Mouse (Mus musculus): Measurements from ENCODE around the gene Paf1. TPM values are rescaled to one million over a fixed set of nuclear protein-coding genes. Genes with fewer than 3 reads are reported as not detected.
A peak's percentile ranks its signal among the peaks of the same experiment; 100 is the strongest.

Paf1 gene
- polyA plus RNA-seq, 1 experiment from 2014 or later, result 81.3 TPM

- Histone ChIP-seq H3K4me3 (no peak overlapping the region), H3K4me1 (peaks cover 2% of the 10 kb centered on the region), H3K9me3 (no peaks in the 10 kb centered on the region), H3K27me3 (ENCODE audit: insufficient read depth, poor library complexity, severe bottlenecking) (no peaks in the 10 kb centered on the region), H3K36me3 (peaks cover 91% of the 10 kb centered on the region), H3K27ac (no peak overlapping the region)
- peak; percentile 72 for DNase-seq (ENCODE audit: low spot score)
- 91% methylated on average over 10 of the region's 10 CpGs for WGBS
Observed at GRCm38 (mm10) chr7:28398696-28399340, 6.1 kb downstream of the Paf1 start.

GRCm38 (mm10) chr7:28401030-28401429, 8.3 kb downstream of the Paf1 start:
- 90% methylated on average over 1 of the region's 1 CpGs for WGBS
- Histone ChIP-seq H3K27ac (no peak overlapping the region), H3K27me3 (ENCODE audit: insufficient read depth, poor library complexity, severe bottlenecking) (no peaks in the 10 kb centered on the region), H3K36me3 (peaks cover 96% of the 10 kb centered on the region), H3K4me3 (0 out of 2 replicates have a peak overlapping the region, but pooled peaks have one; percentile 6), H3K4me1 (no peaks in the 10 kb centered on the region), H3K9me3 (no peaks in the 10 kb centered on the region)
- no peak for DNase-seq (ENCODE audit: low spot score)

GRCm38 (mm10) chr7:28401942-28402341, 9.2 kb downstream of the Paf1 start:
- Histone ChIP-seq H3K9me3 (no peaks in the 10 kb centered on the region), H3K27ac (no peak overlapping the region), H3K27me3 (ENCODE audit: insufficient read depth, poor library complexity, severe bottlenecking) (no peaks in the 10 kb centered on the region), H3K36me3 (peaks cover 96% of the 10 kb centered on the region), H3K4me3 (no peak overlapping the region), H3K4me1 (no peaks in the 10 kb centered on the region)
- 76% methylated on average over 3 of the region's 3 CpGs for WGBS
- DNase-seq (ENCODE audit: low spot score), result no peak

GRCm38 (mm10) chr7:28410841-28411475, 18.2 kb downstream of the Paf1 start:
- no peaks in the 10 kb centered on the region for H3K4me1 ChIP-seq
- H3K27ac ChIP-seq, result no peak overlapping the region
- DNase-seq (ENCODE audit: low spot score), result no peak
- 88% methylated on average over 3 of the region's 3 CpGs for WGBS
- H3K9me3 ChIP-seq, result no peaks in the 10 kb centered on the region
- H3K36me3 ChIP-seq, result peaks cover 95% of the 10 kb centered on the region
- H3K27me3 ChIP-seq (ENCODE audit: insufficient read depth, poor library complexity, severe bottlenecking), result no peaks in the 10 kb centered on the region
- no peak overlapping the region for H3K4me3 ChIP-seq

- no peak overlapping the region for H3K27ac ChIP-seq
- no peaks in the 10 kb centered on the region for H3K9me3 ChIP-seq
- H3K4me3 ChIP-seq, result no peak overlapping the region
- DNase-seq (ENCODE audit: low spot score), result no peak
- H3K4me1 ChIP-seq, result no peaks in the 10 kb centered on the region
- H3K36me3 ChIP-seq, result peaks cover 87% of the 10 kb centered on the region
- 82% methylated on average over 4 of the region's 4 CpGs for WGBS
- H3K27me3 ChIP-seq (ENCODE audit: insufficient read depth, poor library complexity, severe bottlenecking), result no peaks in the 10 kb centered on the region
Observed at GRCm38 (mm10) chr7:28412826-28413225, 20.1 kb downstream of the Paf1 start.

GRCm38 (mm10) chr7:28417368-28417767, 24.6 kb downstream of the Paf1 start:
- peaks cover 90% of the 10 kb centered on the region for H3K36me3 ChIP-seq
- H3K27ac ChIP-seq, result no peak overlapping the region
- H3K4me3 ChIP-seq, result no peak overlapping the region
- H3K4me1 ChIP-seq, result peaks cover 2% of the 10 kb centered on the region; the same call in 1 of the 2 replicates
- no peak for DNase-seq (ENCODE audit: low spot score)
- H3K27me3 ChIP-seq (ENCODE audit: insufficient read depth, poor library complexity, severe bottlenecking), result no peaks in the 10 kb centered on the region
- no peaks in the 10 kb centered on the region for H3K9me3 ChIP-seq

- Histone ChIP-seq H3K27me3 (ENCODE audit: insufficient read depth, poor library complexity, severe bottlenecking) (no peaks in the 10 kb centered on the region), H3K36me3 (peaks cover 90% of the 10 kb centered on the region), H3K27ac (no peak overlapping the region), H3K4me3 (no peak overlapping the region), H3K9me3 (no peaks in the 10 kb centered on the region), H3K4me1 (peaks cover 2% of the 10 kb centered on the region; the same call in 1 of the 2 replicates)
- no peak for DNase-seq (ENCODE audit: low spot score)
- WGBS, result 82% methylated on average over 8 of the region's 8 CpGs
Observed at GRCm38 (mm10) chr7:28418096-28418670, 25.4 kb downstream of the Paf1 start.

- peaks cover 89% of the 10 kb centered on the region for H3K36me3 ChIP-seq
- no peaks in the 10 kb centered on the region for H3K9me3 ChIP-seq
- no peaks in the 10 kb centered on the region for H3K27me3 ChIP-seq (ENCODE audit: insufficient read depth, poor library complexity, severe bottlenecking)
- no peak overlapping the region for H3K27ac ChIP-seq
- 92% methylated on average over 2 of the region's 2 CpGs for WGBS
- DNase-seq (ENCODE audit: low spot score), result no peak
- no peak overlapping the region for H3K4me3 ChIP-seq
- peaks cover 2% of the 10 kb centered on the region; the same call in 1 of the 2 replicates for H3K4me1 ChIP-seq
Observed at GRCm38 (mm10) chr7:28419416-28419815, 26.7 kb downstream of the Paf1 start.

GRCm38 (mm10) chr7:28423018-28423417, 30.3 kb downstream of the Paf1 start:
- no peak for DNase-seq (ENCODE audit: low spot score)
- Histone ChIP-seq H3K27me3 (ENCODE audit: insufficient read depth, poor library complexity, severe bottlenecking) (no peaks in the 10 kb centered on the region), H3K27ac (no peak overlapping the region), H3K4me3 (no peak overlapping the region), H3K4me1 (peaks cover 2% of the 10 kb centered on the region; the same call in 1 of the 2 replicates), H3K9me3 (no peaks in the 10 kb centered on the region), H3K36me3 (peaks cover 68% of the 10 kb centered on the region)
- 100% methylated on average over 1 of the region's 1 CpGs for WGBS

- no peak overlapping the region for H3K4me3 ChIP-seq
- no peaks in the 10 kb centered on the region for H3K27me3 ChIP-seq (ENCODE audit: insufficient read depth, poor library complexity, severe bottlenecking)
- peaks cover 2% of the 10 kb centered on the region; the same call in 1 of the 2 replicates for H3K4me1 ChIP-seq
- H3K27ac ChIP-seq, result no peak overlapping the region
- H3K9me3 ChIP-seq, result no peaks in the 10 kb centered on the region
- H3K36me3 ChIP-seq, result peaks cover 34% of the 10 kb centered on the region
- no peak for DNase-seq (ENCODE audit: low spot score)
Observed at GRCm38 (mm10) chr7:28427738-28428137, 35.0 kb downstream of the Paf1 start.

- Histone ChIP-seq H3K27ac (no peak overlapping the region), H3K36me3 (peaks cover 26% of the 10 kb centered on the region; the same call in 1 of the 2 replicates), H3K9me3 (no peaks in the 10 kb centered on the region), H3K4me3 (no peak overlapping the region), H3K4me1 (peaks cover 30% of the 10 kb centered on the region), H3K27me3 (ENCODE audit: insufficient read depth, poor library complexity, severe bottlenecking) (no peaks in the 10 kb centered on the region)
- WGBS, result 62% methylated on average over 1 of the region's 1 CpGs
- no peak for DNase-seq (ENCODE audit: low spot score)
Observed at GRCm38 (mm10) chr7:28430512-28430911, 37.8 kb downstream of the Paf1 start.

- 76% methylated on average over 2 of the region's 2 CpGs for WGBS
- no peaks in the 10 kb centered on the region for H3K9me3 ChIP-seq
- H3K4me1 ChIP-seq, result peaks cover 36% of the 10 kb centered on the region
- no peak overlapping the region for H3K27ac ChIP-seq
- H3K27me3 ChIP-seq (ENCODE audit: insufficient read depth, poor library complexity, severe bottlenecking), result no peaks in the 10 kb centered on the region
- no peak for DNase-seq (ENCODE audit: low spot score)
- no peak overlapping the region for H3K4me3 ChIP-seq
- peaks cover 26% of the 10 kb centered on the region; the same call in 1 of the 2 replicates for H3K36me3 ChIP-seq
Observed at GRCm38 (mm10) chr7:28432252-28432651, 39.5 kb downstream of the Paf1 start.

GRCm38 (mm10) chr7:28435660-28436259, 43.0 kb downstream of the Paf1 start:
- Histone ChIP-seq H3K36me3 (peaks cover 23% of the 10 kb centered on the region; the same call in 1 of the 2 replicates), H3K27me3 (ENCODE audit: insufficient read depth, poor library complexity, severe bottlenecking) (no peaks in the 10 kb centered on the region), H3K27ac (peak overlapping the region; percentile 91), H3K4me3 (peak overlapping the region; percentile 96), H3K4me1 (peaks cover 37% of the 10 kb centered on the region), H3K9me3 (no peaks in the 10 kb centered on the region)
- 21% methylated on average over 70 of the region's 70 CpGs for WGBS
- DNase-seq (ENCODE audit: low spot score), result no peak
